Mouse (Mus musculus) stomach, postnatal 0 days (tissue): Measurements from ENCODE around the gene Tmem184b. TPM values are rescaled to one million over a fixed set of nuclear protein-coding genes. Genes with fewer than 3 reads are reported as not detected.

Source experiments
- ATAC-seq: fragments of 200-750 bp; cut with Nextera tagmentation; 2 replicates; pipeline ENCODE4 v1.8.0; 2017; ENCODE audit not compliant: low FRiP score, low TSS enrichment
- DNase-seq: peaks from one replicate; pipeline ENCODE4 v3.0.0-alpha.2; 2016; ENCODE audit warnings: low spot score
- H3K27ac ChIP-seq: fragments of 300-500 bp; sonication (generic); replicated peaks from 2 replicates; pipeline ENCODE4 v1.5.1; 2014; ENCODE audit warnings: mild to moderate bottlenecking, control low read depth
- H3K27me3 ChIP-seq: fragments of 300-500 bp; sonication (generic); 2 replicates; pipeline ENCODE4 v1.6.1; 2014; ENCODE audit warnings: low read length; ENCODE audit not compliant: control insufficient read depth, insufficient read depth
- H3K36me3 ChIP-seq: fragments of 300-500 bp; sonication (generic); 2 replicates; pipeline ENCODE4 v1.6.1; 2014; ENCODE audit warnings: low read length, mixed read lengths; ENCODE audit not compliant: control insufficient read depth, insufficient read depth
- H3K4me1 ChIP-seq: fragments of 300-500 bp; sonication (generic); replicated peaks from 2 replicates; pipeline ENCODE4 v1.6.1; 2014; ENCODE audit warnings: antibody characterized with exemption; ENCODE audit not compliant: control insufficient read depth, insufficient read depth
- H3K4me2 ChIP-seq: fragments of 300-500 bp; sonication (generic); replicated peaks from 2 replicates; pipeline ENCODE4 v1.6.1; 2014; ENCODE audit warnings: low read depth, mild to moderate bottlenecking, control low read depth, moderate library complexity
- H3K4me3 ChIP-seq: fragments of 300-500 bp; sonication (generic); 2 replicates; pipeline ENCODE4 v1.5.1; 2014; ENCODE audit warnings: low read depth, low read length, control low read depth
- H3K9ac ChIP-seq: fragments of 300-500 bp; sonication (generic); 2 replicates; pipeline ENCODE4 v1.6.1; 2014; ENCODE audit warnings: mild to moderate bottlenecking, low read length, control low read depth, mixed read lengths
- H3K9me3 ChIP-seq: fragments of 300-500 bp; sonication (generic); 2 replicates; pipeline ENCODE4 v1.6.1; 2016; ENCODE audit warnings: low read length; ENCODE audit not compliant: control insufficient read depth
- CTCF ChIP-seq: IDR thresholded peaks from 2 replicates; pipeline ENCODE4 v1.5.1; 2016; ENCODE audit warnings: antibody characterized with exemption, low read depth, mild to moderate bottlenecking, moderate library complexity
- EP300 ChIP-seq: optimal IDR thresholded peaks from 2 replicates; pipeline ENCODE3; 2016; ENCODE audit warnings: antibody characterized with exemption
- WGBS: fragments of 180-500 bp; shearing (Covaris S2); extraction: QIAGEN DNeasy Blood & Tissue Kit; methylation state at CpG from one replicate; pipeline ENCODE4 v1.1.7; 2014; 5-methylcytosine and 5-hydroxymethylcytosine counted together
- polyA plus RNA-seq: library from polyadenylated mRNA; unstranded; fragments of >200 nt; fragmentation: Nextera tagmentation; extraction: Ambion mirVana; gene quantifications from 2 replicates; pipeline ENCODE4 v1.2.1, GENCODE M21; 2015

Tmem184b gene
- polyA plus RNA-seq, 1 experiment from 2014 or later, result 21.2 TPM

- WGBS, result under 1% methylated on average over 61 of the region's 61 CpGs
- Histone ChIP-seq H3K4me1 (peaks cover 19% of the 10 kb centered on the region), H3K27ac (peak overlapping the region; percentile 98), H3K4me2 (peak overlapping the region; percentile 91), H3K9ac (peak overlapping the region; percentile 91), H3K27me3 (no peaks in the 10 kb centered on the region), H3K4me3 (peak overlapping the region; percentile 79), H3K36me3 (no peaks in the 10 kb centered on the region), H3K9me3 (no peaks in the 10 kb centered on the region)
- ATAC-seq (peak; percentile 74), DNase-seq (peak; percentile 95)
- TF ChIP-seq EP300 (no peak), CTCF (no peak)
Measured at GRCm38 (mm10) chr15:79347165-79347844, 56.1 kb downstream of the Tmem184b start.

GRCm38 (mm10) chr15:79346051-79346793 lies 57.1 kb downstream of the Tmem184b start, which contains the start of gene Maff:
Gene Maff, plus strand, starts transcription at chr15:79346621.
- no peak for TF ChIP-seq EP300
- 0 out of 2 replicates have a peak, but pooled peaks have one; percentile 25 for TF ChIP-seq CTCF
- peak; percentile 15 for DNase-seq
- H3K4me2 ChIP-seq, result peak within 1 kb of the TSS; percentile 91
- no peaks in the 10 kb centered on the region for H3K36me3 ChIP-seq
- H3K9me3 ChIP-seq, result no peaks in the 10 kb centered on the region
- 53% methylated on average over 8 of the region's 8 CpGs for WGBS
- peaks cover 11% of the 10 kb centered on the region for H3K4me1 ChIP-seq
- no peak for ATAC-seq
- H3K27ac ChIP-seq, result peak within 1 kb of the TSS; percentile 98
- peak within 1 kb of the TSS; percentile 91 for H3K9ac ChIP-seq
- no peaks in the 10 kb centered on the region for H3K27me3 ChIP-seq
- peak within 1 kb of the TSS; percentile 79 for H3K4me3 ChIP-seq

- no peak overlapping the region for H3K27ac ChIP-seq
- no peak for DNase-seq
- peaks cover 7% of the 10 kb centered on the region; the same call in 1 of the 2 replicates for H3K4me1 ChIP-seq
- no peak overlapping the region for H3K9ac ChIP-seq
- 56% methylated on average over 4 of the region's 4 CpGs for WGBS
- no peak for TF ChIP-seq CTCF
- TF ChIP-seq EP300, result no peak
- ATAC-seq, result no peak
- H3K9me3 ChIP-seq, result no peaks in the 10 kb centered on the region
- H3K4me2 ChIP-seq, result no peak overlapping the region
- no peaks in the 10 kb centered on the region for H3K36me3 ChIP-seq
- no peak overlapping the region for H3K4me3 ChIP-seq
- H3K27me3 ChIP-seq, result no peaks in the 10 kb centered on the region
Measured at GRCm38 (mm10) chr15:79344627-79345026, 58.7 kb downstream of the Tmem184b start.

GRCm38 (mm10) chr15:79342641-79343337 lies 60.6 kb downstream of the Tmem184b start:
- Histone ChIP-seq H3K9ac (no peak overlapping the region), H3K27ac (peak overlapping the region; percentile 73), H3K4me2 (no peak overlapping the region), H3K36me3 (no peaks in the 10 kb centered on the region), H3K4me3 (no peak overlapping the region), H3K9me3 (no peaks in the 10 kb centered on the region), H3K4me1 (peaks cover 3% of the 10 kb centered on the region; the same call in 1 of the 2 replicates), H3K27me3 (no peaks in the 10 kb centered on the region)
- peak; percentile 24 for DNase-seq
- peak; percentile 41 for ATAC-seq
- WGBS, result 68% methylated on average over 6 of the region's 6 CpGs
- TF ChIP-seq EP300 (no peak), CTCF (no peak)

- H3K9me3 ChIP-seq, result no peaks in the 10 kb centered on the region
- H3K27me3 ChIP-seq, result no peaks in the 10 kb centered on the region
- ATAC-seq (no peak), DNase-seq (no peak)
- H3K4me1 ChIP-seq, result no peaks in the 10 kb centered on the region
- H3K9ac ChIP-seq, result no peak overlapping the region; the same call in 1 of the 2 replicates
- no peak overlapping the region for H3K4me3 ChIP-seq
- H3K4me2 ChIP-seq, result no peak overlapping the region
- H3K27ac ChIP-seq, result no peak overlapping the region
- TF ChIP-seq EP300, result no peak
- no peak for TF ChIP-seq CTCF
- no peaks in the 10 kb centered on the region for H3K36me3 ChIP-seq
- WGBS, result 70% methylated on average over 5 of the region's 5 CpGs
Measured at GRCm38 (mm10) chr15:79338978-79339377, 64.4 kb downstream of the Tmem184b start.
